Mouse (Mus musculus) kidney, adult 9 months (tissue): Measurements from ENCODE around the gene Rnf183.

Source experiments
- DNase-seq: peaks from one replicate; pipeline ENCODE4 v3.0.0; 2022

Rnf183 gene

DNA sequence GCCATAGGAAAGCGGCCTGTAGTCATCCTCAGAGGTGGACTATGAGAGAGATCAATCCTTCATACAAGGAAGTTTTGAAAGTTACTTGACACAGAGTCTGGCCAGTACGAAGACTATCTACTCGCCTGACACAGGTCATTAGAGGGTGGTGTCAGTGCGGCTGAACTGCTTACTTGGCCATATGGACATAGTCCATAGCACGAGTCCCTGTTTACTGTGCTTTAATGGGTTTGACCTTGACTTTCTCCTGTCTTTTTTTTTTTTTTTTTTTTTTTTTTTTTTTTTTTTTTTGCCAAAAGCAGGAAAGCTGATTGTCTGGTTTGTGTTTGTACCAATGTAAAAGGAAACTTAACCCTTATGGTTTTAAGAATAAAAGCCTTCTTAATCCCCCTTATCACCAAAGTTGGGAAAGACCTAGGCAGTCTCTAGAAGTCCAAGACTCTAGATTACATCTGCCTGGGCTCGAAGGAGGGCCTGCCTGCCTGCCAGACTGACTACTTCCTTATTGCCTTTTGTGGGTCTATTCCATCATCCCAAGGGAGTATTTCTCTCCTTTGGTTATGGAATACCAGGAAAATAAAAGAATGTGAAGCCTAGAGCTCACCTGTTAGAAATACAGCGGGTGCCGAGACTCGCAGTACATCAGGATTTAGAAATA lies 55.2 kb downstream of the Rnf183 start:
- DNase-seq: no peak
